Mouse (Mus musculus): ENCODE results near the gene Fam114a1.

Gene Fam114a1

GRCm38 (mm10) chr5:65003946-65004535, 34.2 kb downstream of the Fam114a1 start:
- DNase-seq (ENCODE audit: low spot score in 2 of 2), result no peak

GRCm38 (mm10) chr5:65005251-65005650, 35.4 kb downstream of the Fam114a1 start:
- no peak for DNase-seq (ENCODE audit: low spot score in 2 of 2)

- no peak for DNase-seq (ENCODE audit: low spot score in 2 of 2)
Observed at GRCm38 (mm10) chr5:65006011-65006491, 36.2 kb downstream of the Fam114a1 start.

GRCm38 (mm10) chr5:65011901-65012573, 42.2 kb downstream of the Fam114a1 start:
- DNase-seq (ENCODE audit: low spot score in 2 of 2), result no peak

GRCm38 (mm10) chr5:65015508-65015907, 45.6 kb downstream of the Fam114a1 start:
- no peak for DNase-seq (ENCODE audit: low spot score in 2 of 2)

- DNase-seq (ENCODE audit: low spot score in 2 of 2), result no peak
Observed at GRCm38 (mm10) chr5:65019109-65019508, 49.2 kb downstream of the Fam114a1 start.

GRCm38 (mm10) chr5:65019823-65020222, 50.0 kb downstream of the Fam114a1 start:
- DNase-seq (ENCODE audit: low spot score in 2 of 2), result peak; percentile 66 to 73

DNA sequence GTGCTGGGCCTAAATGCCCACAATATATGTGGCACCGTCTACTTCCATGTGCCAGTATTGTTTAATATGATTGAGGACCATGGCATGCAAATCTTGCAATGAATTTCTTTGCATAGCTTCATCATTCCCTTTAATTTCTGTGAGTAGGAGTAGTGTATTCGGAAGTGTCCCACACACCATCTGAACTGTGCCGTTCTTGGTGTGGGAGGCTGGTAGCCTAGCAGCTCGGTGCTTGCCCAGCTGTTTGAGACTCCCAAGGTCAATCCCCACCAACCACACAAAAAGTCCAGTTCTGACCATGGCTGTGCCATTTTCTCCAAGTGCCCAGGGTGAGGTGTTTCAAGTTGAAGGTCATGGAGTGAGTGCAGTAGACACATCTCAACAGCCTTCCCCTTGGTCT, 52.1 kb downstream of the Fam114a1 start:
- no peak for DNase-seq (ENCODE audit: low spot score in 2 of 2)

DNA sequence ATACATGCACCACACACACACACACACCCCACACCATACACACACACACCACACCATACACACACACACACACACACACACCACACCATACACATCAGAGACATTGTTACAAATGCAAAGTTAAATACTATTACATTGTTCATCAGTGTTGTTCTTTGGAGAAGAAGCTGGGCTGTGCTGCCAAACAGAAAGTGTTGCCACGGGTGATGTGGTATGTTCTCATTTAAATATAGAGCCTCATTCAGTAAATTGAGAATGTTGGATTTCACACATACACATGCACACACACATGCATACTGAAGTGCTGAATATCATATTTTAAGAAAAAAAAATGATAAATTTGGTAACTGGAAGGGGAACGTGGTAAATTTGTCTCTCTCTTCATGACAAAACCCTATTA, 54.8 kb downstream of the Fam114a1 start:
- DNase-seq (ENCODE audit: low spot score in 2 of 2), result peak in 1 of 2 experiments; percentile 65

- DNase-seq (ENCODE audit: low spot score in 2 of 2), result no peak
Observed at GRCm38 (mm10) chr5:65025916-65026315, 56.0 kb downstream of the Fam114a1 start.

DNA sequence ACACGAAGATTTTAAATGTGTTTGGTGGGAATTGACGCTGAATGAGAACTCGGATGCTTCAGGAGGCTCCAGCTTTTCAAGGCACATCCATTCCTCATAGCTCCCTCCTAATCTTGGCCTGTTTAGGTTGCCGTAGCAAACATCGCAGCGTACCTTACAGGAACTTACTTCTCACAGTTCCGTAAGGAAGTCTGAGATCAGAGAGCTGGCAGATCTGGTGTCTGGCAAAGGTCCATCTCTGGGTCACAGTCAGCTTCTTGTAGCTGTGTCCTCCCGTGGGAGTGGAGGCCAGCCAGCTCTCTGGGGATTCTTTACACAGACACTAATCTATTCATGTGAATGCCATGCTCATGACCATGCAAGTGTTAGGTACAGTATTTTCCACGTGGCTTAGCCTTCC, 56.9 kb downstream of the Fam114a1 start:
- peak; percentile 56 to 59 for DNase-seq (ENCODE audit: low spot score in 2 of 2)

- peak in 1 of 2 experiments; percentile 40 for DNase-seq (ENCODE audit: low spot score in 2 of 2)
Observed at GRCm38 (mm10) chr5:65028019-65028418, 58.1 kb downstream of the Fam114a1 start.

GRCm38 (mm10) chr5:65036597-65036996, 66.7 kb downstream of the Fam114a1 start:
- DNase-seq (ENCODE audit: low spot score in 2 of 2), result peak; percentile 73

DNA sequence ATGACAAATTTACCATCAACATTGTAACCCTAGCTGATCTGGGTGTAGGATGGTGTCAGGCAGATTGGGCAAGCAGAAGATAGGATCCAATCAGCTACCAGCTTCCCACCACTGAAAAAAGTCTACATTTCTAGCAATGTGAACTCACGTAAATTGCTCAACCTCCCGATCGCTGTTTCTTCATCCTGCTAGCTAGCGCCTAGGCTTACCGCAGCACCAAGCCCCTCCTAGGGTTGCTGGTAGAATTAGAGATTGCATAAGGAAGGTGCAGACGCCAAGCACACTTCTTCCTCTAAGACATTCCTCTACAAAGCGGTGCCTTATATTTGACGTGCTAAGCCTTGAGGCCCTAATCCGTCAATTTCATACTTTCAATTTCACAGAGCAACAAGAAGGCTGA, 68.4 kb downstream of the Fam114a1 start:
- no peak for DNase-seq (ENCODE audit: low spot score in 2 of 2)

- DNase-seq (ENCODE audit: low spot score in 2 of 2), result no peak
Observed at GRCm38 (mm10) chr5:65038811-65039571, 69.1 kb downstream of the Fam114a1 start.

DNA sequence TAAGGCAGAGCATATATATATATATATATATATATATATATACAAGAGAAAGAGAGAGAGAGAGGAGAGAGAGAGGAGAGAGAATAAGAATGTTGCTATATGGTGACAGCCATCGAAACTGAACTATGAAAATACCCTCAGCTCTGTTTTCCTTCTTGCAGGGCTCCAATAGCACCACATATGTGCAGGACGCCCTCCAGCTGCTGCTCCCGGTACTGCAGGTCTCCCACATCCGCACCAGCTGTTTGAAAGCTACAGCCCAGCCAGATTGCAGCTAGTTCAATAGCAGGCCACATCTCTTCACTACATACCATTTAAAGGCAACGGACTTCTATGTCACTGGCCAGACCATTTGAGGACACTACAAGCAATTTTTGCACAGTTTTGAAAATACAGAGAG, 70.6 kb downstream of the Fam114a1 start:
- DNase-seq (ENCODE audit: low spot score in 2 of 2), result no peak

DNA sequence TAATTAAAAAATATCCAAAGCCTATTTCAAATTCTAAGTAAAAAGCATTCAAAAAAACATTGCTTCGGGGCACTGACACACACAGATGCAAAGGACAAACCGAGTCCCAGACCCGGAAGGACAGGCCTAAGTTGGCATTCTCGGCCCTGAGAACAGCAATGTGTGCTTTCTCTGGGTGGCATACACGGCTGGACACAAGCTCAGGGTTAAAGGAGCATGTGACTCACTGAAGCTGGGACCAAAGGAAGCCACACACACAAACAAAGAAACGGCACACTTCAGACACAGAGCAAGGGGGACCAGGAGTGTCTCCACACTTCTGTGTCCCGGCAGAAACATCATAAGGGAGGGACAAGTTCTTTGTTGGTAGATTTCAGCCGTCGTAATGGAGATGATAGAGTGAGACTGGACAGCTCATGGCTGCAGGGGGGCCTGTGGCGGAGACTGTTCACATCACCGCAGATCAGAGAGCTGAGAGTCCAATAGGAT, 73.6 kb downstream of the Fam114a1 start:
- DNase-seq (ENCODE audit: low spot score in 2 of 2), result no peak

- no peak for DNase-seq (ENCODE audit: low spot score in 2 of 2)
Observed at GRCm38 (mm10) chr5:65045642-65046370, 75.9 kb downstream of the Fam114a1 start.

DNA sequence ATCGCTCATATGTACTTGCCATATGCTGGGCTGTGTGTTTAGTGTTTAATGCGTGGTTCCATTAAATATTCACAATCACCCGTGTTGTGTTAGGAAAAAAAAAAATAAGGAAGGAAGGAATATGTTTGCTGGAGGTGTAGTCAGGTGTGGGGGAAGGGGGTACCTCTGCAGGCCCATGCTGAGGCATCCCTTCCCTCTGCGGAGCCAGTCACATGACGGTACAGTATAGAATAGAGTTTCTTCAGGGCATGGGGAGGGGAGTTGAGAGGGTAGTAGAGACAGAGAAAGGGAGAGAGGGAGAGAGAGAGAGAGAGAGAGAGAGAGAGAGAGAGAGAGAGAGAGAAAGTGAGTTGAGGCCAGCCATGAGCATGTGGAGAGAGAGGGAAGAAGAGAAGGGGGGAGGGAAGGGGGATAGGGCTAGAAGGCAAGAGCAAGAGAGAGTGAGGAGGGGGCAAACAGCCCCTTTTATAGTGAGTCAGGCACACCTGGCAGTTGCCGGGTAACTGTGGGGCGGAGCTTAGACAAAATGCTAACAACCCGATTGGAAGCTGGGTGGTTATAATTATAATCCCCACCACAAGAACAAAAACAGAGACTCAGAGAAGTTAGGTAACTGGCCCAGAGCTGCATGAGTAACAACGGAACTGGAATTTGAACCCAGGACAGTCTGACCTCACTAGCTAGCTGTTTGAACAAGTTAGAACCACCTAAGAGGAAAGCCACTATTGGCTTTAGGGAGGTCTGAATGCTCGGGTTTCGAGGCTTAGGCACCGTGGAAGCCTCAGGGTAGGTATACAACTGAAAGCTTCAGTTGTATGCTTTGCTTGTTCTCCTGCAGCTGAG, 76.8 kb downstream of the Fam114a1 start:
- no peak for DNase-seq (ENCODE audit: low spot score in 2 of 2)

DNA sequence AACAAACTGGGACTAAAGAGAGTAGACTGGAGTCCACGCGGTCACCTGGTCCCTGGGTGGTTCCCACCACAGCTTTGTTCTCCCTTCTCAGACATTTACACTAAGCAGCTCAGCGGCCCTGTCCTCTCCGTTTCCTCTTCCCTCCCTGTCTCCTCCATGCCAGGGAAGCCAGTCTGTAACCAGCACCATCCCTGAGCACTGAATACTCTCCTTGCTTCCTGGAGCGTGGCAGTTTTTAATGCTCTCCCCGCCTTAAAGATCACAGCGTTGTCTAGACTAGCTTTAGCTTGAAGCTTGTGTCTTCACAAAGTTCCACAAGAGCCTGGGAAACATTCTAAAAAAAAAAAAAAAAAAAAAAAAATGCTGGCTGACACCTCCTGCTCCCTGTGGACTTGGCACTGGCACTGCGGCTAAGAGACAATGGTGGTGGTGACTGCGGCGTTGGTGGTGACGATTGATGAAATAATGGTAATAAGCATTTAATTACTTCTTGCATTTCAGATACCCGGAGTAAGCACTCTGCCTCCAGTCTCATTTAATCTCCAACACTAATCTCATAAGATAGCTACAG, 77.5 kb downstream of the Fam114a1 start:
- DNase-seq (ENCODE audit: low spot score in 2 of 2), result no peak

DNA sequence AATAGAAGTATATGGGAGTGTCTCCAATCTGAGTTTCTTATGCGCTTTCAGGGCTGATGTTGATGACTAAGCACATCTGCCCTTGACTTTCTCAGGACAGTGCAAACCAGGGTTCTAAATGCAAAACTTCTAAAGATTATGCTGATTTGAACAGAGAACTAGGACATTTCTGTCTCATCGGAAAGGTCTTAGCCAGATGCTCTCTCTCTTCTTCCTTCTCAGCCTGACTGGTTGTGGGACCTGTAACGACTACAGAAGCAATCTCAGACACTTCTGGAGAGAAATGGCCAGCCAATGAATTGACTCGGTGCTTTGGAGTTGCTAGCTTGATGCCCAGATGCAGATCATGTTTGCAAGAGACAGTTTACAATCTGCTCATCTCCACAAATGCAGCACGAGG, 80.0 kb downstream of the Fam114a1 start:
- no peak for DNase-seq (ENCODE audit: low spot score in 2 of 2)

All from right cerebral cortex, postnatal 10 days (tissue).